Mouse (Mus musculus): ENCODE measurements around the gene Fry. TPM values are rescaled to one million over a fixed set of nuclear protein-coding genes. Genes with fewer than 3 reads are reported as not detected.

Gene Fry
- polyA plus RNA-seq, 1 experiment, result 5.6 TPM

DNA sequence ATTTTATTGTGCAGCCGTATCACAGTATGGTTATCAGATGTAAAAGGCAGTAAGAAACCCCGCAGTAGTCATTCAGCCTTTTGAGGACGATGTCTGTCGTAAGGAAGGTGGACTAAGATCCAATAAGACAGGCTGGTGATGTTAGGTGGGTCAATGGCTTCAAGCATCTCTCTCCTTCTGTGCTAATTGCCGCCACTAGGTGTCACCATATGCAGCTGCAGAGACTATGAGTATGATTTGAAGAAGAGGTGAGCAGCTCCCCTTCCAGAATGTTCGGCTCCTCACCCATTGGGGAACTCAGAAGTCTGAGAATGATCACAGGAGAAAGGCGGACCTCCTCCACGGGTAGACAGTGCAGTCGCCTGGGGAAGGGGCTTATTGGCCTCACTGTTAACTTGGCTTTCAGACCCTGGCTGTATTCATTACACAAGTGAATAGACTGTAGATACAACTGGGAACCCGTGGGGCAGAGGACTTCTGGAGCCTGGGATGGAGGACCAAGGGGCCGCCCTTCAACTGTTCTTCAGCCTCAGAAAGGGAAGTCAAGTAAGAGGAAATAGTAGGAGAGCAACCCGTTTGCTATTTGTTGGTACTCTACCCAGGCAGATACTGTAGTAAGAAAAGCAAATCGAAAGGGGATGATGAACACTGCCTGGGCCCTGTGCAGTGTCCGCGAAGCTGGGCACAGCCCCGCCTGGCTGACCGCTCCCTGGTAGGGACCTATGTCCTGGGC is 114.9 kb downstream of the Fry start:
- WGBS, result 49% methylated on average over 17 of the region's 17 CpGs

DNA sequence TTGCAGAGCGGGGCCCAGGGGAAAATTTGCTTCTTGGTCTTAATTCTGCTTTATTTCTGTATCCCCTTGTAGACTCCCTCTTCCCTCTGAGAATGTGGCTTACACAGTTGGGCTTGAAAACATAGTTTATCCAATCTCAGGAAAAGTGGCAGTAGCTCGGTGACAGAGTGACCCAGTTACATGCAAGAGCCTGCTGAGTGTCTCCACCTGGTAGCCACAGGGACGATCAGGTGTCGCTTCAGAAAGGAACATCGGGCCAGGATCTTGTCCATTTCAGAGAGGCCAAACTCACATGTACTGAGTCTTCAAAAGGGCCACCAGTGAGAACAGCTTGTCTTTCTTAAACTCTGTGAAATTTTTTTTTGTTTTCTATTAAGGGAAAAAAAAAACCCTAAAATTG is 117.5 kb downstream of the Fry start:
- no peaks in the 10 kb centered on the region for H3K36me3 ChIP-seq (ENCODE audit: control insufficient read depth, insufficient read depth, low read length)
- H3K27ac ChIP-seq (ENCODE audit: insufficient read depth, low read depth, low read length), result no peak overlapping the region
- no peak for TF ChIP-seq CTCF (IDR thresholded peaks at IDR 0.05; ENCODE audit: extremely low read depth, insufficient read length, insufficient replicate concordance, low read depth, low read length)
- no peak for TF ChIP-seq POLR2A (IDR thresholded peaks at IDR 0.05; ENCODE audit: low read depth, low read length)
- no peaks in the 10 kb centered on the region for H3K4me1 ChIP-seq (ENCODE audit: control insufficient read depth, insufficient read depth, insufficient read length, low read length)
- no peaks in the 10 kb centered on the region for H3K27me3 ChIP-seq (ENCODE audit: control insufficient read depth, insufficient read depth, low read length)
- no peak overlapping the region for H3K4me3 ChIP-seq (ENCODE audit: low read depth, low read length)
- WGBS, result 93% methylated on average over 5 of the region's 5 CpGs

More for the DNA sequence above, 114.9 kb downstream of the Fry start:
- H3K4me1 ChIP-seq (ENCODE audit: control insufficient read depth, insufficient read depth, insufficient read length, low read length), result no peaks in the 10 kb centered on the region
- TF ChIP-seq CTCF (IDR thresholded peaks at IDR 0.05; ENCODE audit: extremely low read depth, insufficient read length, insufficient replicate concordance, low read depth, low read length), result peak; percentile 47; the same call in 1 of the 2 replicates
- no peak for TF ChIP-seq POLR2A (IDR thresholded peaks at IDR 0.05; ENCODE audit: low read depth, low read length)
- no peaks in the 10 kb centered on the region for H3K36me3 ChIP-seq (ENCODE audit: control insufficient read depth, insufficient read depth, low read length)
- H3K4me3 ChIP-seq (ENCODE audit: low read depth, low read length), result no peak overlapping the region
- H3K27me3 ChIP-seq (ENCODE audit: control insufficient read depth, insufficient read depth, low read length), result no peaks in the 10 kb centered on the region
- no peak overlapping the region for H3K27ac ChIP-seq (ENCODE audit: insufficient read depth, low read depth, low read length)

DNA sequence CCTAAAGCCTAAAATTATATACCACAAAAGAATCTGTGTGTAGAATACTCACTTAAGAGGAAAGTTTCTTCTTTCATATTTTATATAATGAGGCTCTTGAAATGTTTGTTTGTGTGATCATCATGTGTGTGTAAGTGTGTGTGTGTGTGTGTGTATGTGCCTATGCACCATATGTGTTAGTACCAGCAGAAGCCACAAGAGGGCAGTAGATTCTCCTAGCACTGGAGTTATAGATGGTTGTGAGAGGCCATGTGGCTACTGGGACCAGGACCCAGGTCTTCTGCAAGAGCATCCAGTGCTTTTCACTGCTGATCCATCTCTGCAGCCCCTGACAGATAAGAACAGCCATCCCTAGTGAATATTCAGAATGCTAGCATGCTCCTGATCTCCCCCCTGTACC is 118.2 kb downstream of the Fry start:
- Histone ChIP-seq H3K4me1 (ENCODE audit: control insufficient read depth, insufficient read depth, insufficient read length, low read length) (no peaks in the 10 kb centered on the region), H3K4me3 (ENCODE audit: low read depth, low read length) (no peak overlapping the region), H3K36me3 (ENCODE audit: control insufficient read depth, insufficient read depth, low read length) (no peaks in the 10 kb centered on the region), H3K27ac (ENCODE audit: insufficient read depth, low read depth, low read length) (no peak overlapping the region), H3K27me3 (ENCODE audit: control insufficient read depth, insufficient read depth, low read length) (no peaks in the 10 kb centered on the region)
- no peak for TF ChIP-seq POLR2A (IDR thresholded peaks at IDR 0.05; ENCODE audit: low read depth, low read length)
- TF ChIP-seq CTCF (IDR thresholded peaks at IDR 0.05; ENCODE audit: extremely low read depth, insufficient read length, insufficient replicate concordance, low read depth, low read length), result no peak

DNA sequence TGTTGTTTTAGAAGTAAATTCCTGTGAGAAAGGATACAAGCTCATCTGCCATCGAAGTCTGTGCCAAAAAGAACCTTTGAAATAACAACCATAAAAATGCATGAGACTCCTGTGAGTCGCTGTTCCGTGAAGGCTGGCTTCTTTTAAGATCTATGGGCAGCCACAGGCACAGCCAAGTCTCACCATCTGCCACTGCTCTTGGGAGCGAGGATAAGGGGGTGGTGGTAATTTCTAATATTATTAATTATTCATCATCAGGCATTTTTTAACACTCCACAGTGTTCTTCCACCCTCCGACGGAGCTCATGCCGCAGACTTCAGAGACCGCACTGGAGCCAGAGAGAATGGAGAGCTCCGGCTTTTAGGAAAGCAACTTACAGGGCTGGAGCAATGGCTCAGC is 123.2 kb downstream of the Fry start:
- 92% methylated on average over 9 of the region's 9 CpGs for WGBS
- Histone ChIP-seq H3K27me3 (ENCODE audit: control insufficient read depth, insufficient read depth, low read length) (no peaks in the 10 kb centered on the region), H3K4me1 (ENCODE audit: control insufficient read depth, insufficient read depth, insufficient read length, low read length) (no peaks in the 10 kb centered on the region), H3K4me3 (ENCODE audit: low read depth, low read length) (no peak overlapping the region), H3K36me3 (ENCODE audit: control insufficient read depth, insufficient read depth, low read length) (no peaks in the 10 kb centered on the region), H3K27ac (ENCODE audit: insufficient read depth, low read depth, low read length) (no peak overlapping the region)
- no peak for TF ChIP-seq CTCF (IDR thresholded peaks at IDR 0.05; ENCODE audit: extremely low read depth, insufficient read length, insufficient replicate concordance, low read depth, low read length)
- no peak for TF ChIP-seq POLR2A (IDR thresholded peaks at IDR 0.05; ENCODE audit: low read depth, low read length)

DNA sequence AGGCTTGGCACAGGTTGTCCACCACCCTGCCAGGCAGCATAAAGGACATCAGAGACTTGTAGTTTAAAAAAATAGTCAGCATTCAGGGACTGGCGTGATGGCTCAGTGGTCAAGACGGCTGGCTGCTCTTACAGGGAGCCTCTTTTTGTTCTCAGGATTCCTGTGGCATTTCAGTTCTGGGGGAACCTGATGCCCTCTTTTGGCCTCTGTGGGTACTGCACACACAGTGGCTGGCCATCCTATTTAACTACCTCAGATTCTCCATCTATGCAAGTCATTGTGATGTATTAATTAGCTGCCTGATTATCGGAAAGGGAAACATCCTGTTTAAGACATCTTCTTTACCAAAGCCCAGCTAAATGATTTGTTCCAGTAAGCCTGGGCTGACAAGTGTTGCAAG is 128.3 kb downstream of the Fry start:
- 93% methylated on average over 3 of the region's 3 CpGs for WGBS
- no peaks in the 10 kb centered on the region for H3K36me3 ChIP-seq (ENCODE audit: control insufficient read depth, insufficient read depth, low read length)
- TF ChIP-seq CTCF (IDR thresholded peaks at IDR 0.05; ENCODE audit: extremely low read depth, insufficient read length, insufficient replicate concordance, low read depth, low read length) (peak; percentile 38; the same call in 1 of the 2 replicates), POLR2A (IDR thresholded peaks at IDR 0.05; ENCODE audit: low read depth, low read length) (no peak)

DNA sequence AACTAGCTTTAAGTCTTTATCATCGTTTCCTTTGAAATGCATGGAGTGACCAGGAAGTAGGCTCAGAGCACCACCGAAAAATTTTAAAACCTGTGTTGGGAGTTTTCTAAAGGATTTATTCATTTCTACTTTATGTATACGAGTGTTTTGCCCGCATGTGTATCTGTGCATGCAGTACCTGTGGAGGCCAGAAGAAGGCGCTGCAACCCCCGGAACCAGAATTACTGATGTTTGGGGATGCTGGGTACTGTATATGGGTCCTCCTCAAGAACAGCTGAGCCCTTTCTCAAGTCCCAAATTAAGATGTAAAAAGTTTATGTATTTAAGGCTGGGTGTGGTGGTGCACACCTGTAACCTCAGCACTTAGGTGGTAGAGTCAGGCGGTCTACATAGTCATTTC is 139.3 kb downstream of the Fry start:
- Histone ChIP-seq H3K36me3 (ENCODE audit: control insufficient read depth, insufficient read depth, low read length) (no peaks in the 10 kb centered on the region), H3K27me3 (ENCODE audit: control insufficient read depth, insufficient read depth, low read length) (no peaks in the 10 kb centered on the region), H3K27ac (ENCODE audit: insufficient read depth, low read depth, low read length) (no peak overlapping the region), H3K4me1 (ENCODE audit: control insufficient read depth, insufficient read depth, insufficient read length, low read length) (peaks cover 4% of the 10 kb centered on the region), H3K4me3 (ENCODE audit: low read depth, low read length) (no peak overlapping the region)
- TF ChIP-seq CTCF (IDR thresholded peaks at IDR 0.05; ENCODE audit: extremely low read depth, insufficient read length, insufficient replicate concordance, low read depth, low read length) (peak; percentile 57; the same call in 1 of the 2 replicates), POLR2A (IDR thresholded peaks at IDR 0.05; ENCODE audit: low read depth, low read length) (no peak)
- 82% methylated on average over 7 of the region's 7 CpGs for WGBS

More for the DNA sequence above, 128.3 kb downstream of the Fry start:
- H3K4me1 ChIP-seq (ENCODE audit: control insufficient read depth, insufficient read depth, insufficient read length, low read length), result no peaks in the 10 kb centered on the region
- no peak overlapping the region for H3K4me3 ChIP-seq (ENCODE audit: low read depth, low read length)
- no peak overlapping the region for H3K27ac ChIP-seq (ENCODE audit: insufficient read depth, low read depth, low read length)
- no peaks in the 10 kb centered on the region for H3K27me3 ChIP-seq (ENCODE audit: control insufficient read depth, insufficient read depth, low read length)

DNA sequence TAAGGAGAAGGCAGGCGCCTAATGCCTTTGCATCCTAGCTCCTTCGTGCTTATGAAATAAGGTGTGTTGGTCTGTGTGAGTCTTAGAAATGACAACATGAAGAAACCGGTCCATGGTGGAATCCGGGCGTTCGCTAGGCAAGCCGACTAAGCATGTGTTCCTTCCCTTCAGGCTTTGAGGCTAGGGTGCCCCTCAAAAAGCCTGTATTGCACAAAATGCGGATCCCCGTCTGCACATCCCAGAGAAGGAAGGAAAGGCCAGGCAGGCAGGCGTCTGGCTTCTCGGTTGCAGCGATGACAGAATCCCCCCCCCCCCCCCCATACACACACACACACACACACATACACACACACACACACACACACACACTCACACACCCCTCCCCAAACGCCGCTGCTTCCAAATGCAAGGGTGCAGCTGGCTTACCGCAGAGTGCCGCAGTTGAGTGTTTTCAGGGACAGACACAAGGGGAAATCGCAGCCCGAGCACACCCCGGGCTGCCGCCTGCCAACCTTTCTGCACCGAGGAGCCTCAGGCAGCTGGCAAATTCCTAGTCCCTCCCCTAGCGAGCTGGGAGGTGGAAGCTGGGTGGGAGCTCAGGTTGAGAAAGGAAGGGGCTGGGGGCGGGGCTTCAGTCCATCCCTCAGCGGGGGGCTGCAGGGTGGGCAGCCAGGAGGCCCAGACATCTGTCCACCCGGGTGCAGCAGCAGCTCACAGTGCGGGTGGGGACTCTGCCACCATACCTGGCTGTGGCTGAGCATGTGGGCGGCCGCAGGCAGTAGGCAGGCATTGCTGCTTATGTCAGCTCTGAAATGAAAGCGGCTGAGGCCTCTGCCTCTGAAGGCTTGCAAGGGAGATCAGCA is 141.0 kb downstream of the Fry start:
- Histone ChIP-seq H3K36me3 (ENCODE audit: control insufficient read depth, insufficient read depth, low read length) (no peaks in the 10 kb centered on the region), H3K27me3 (ENCODE audit: control insufficient read depth, insufficient read depth, low read length) (no peaks in the 10 kb centered on the region), H3K4me1 (ENCODE audit: control insufficient read depth, insufficient read depth, insufficient read length, low read length) (peaks cover 9% of the 10 kb centered on the region), H3K4me3 (ENCODE audit: low read depth, low read length) (peak overlapping the region; percentile 62), H3K27ac (ENCODE audit: insufficient read depth, low read depth, low read length) (0 out of 2 replicates have a peak overlapping the region, but pooled peaks have one; percentile 31)
- 2% methylated on average over 29 of the region's 29 CpGs for WGBS
- TF ChIP-seq CTCF (IDR thresholded peaks at IDR 0.05; ENCODE audit: extremely low read depth, insufficient read length, insufficient replicate concordance, low read depth, low read length) (no peak), POLR2A (IDR thresholded peaks at IDR 0.05; ENCODE audit: low read depth, low read length) (no peak)
